Mouse (Mus musculus) G1E (cell line): ENCODE measurements at regions not wholly inside any gene's neighbourhood (a gene's known extent, or its start where the extent isn't known, plus 50 kb on each side); places are given as distances from the start of the nearest gene placed in this dataset.

Experiments used
- CTCF ChIP-seq: IDR thresholded peaks from 2 replicates; pipeline ENCODE4 v1.5.1; 2012; ENCODE audit warnings: low read depth, low read length, inconsistent platforms, mixed read lengths
- GATA1 ChIP-seq: IDR thresholded peaks from 2 replicates; pipeline ENCODE4 v1.6.1; 2012; ENCODE audit warnings: borderline replicate concordance, low read length, inconsistent platforms, mixed read lengths
- TAL1 ChIP-seq: conservative IDR thresholded peaks from 2 replicates; pipeline ENCODE4 v1.6.1; 2012; ENCODE audit warnings: low read depth, low read length, inconsistent platforms, mixed read lengths

GRCm38 (mm10) chr14:76263682-76264081 lies 151.1 kb upstream of the Tsc22d1 start:
- TF ChIP-seq CTCF (no peak), GATA1 (no peak), TAL1 (no peak)
